Mouse (Mus musculus) heart, embryonic 12.5 days (tissue): ENCODE measurements around the gene Ccdc117. TPM values are rescaled to one million over a fixed set of nuclear protein-coding genes. Genes with fewer than 3 reads are reported as not detected.
"Not testable (repeated sequence)": the region's sequence is repeated elsewhere in the genome, so short reads cannot be mapped to it uniquely, and the experiment has no call there.

Experiments
- ATAC-seq: fragments of 200-750 bp; cut with Nextera tagmentation; 2 replicates; pipeline ENCODE4 v1.8.0; 2017; ENCODE audit warnings: moderate TSS enrichment, moderate library complexity; ENCODE audit not compliant: insufficient number of reproducible peaks, low FRiP score
- H3K27ac ChIP-seq: fragments of 300-500 bp; sonication (generic); 2 replicates; pipeline ENCODE4 v1.5.1; 2016; ENCODE audit warnings: mild to moderate bottlenecking, moderate library complexity; ENCODE audit not compliant: poor library complexity, severe bottlenecking
- H3K27me3 ChIP-seq: fragments of 300-500 bp; sonication (generic); replicated peaks from 2 replicates; pipeline ENCODE4 v1.6.1; 2016; ENCODE audit warnings: mild to moderate bottlenecking, moderate library complexity
- H3K36me3 ChIP-seq: fragments of 300-500 bp; sonication (generic); 2 replicates; pipeline ENCODE4 v1.6.1; 2016; ENCODE audit warnings: mild to moderate bottlenecking, moderate library complexity
- H3K4me1 ChIP-seq: fragments of 300-500 bp; sonication (generic); replicated peaks from 2 replicates; pipeline ENCODE4 v1.6.1; 2016; ENCODE audit warnings: mild to moderate bottlenecking
- H3K4me2 ChIP-seq: fragments of 300-500 bp; sonication (generic); 2 replicates; pipeline ENCODE4 v1.6.1; 2016; ENCODE audit warnings: mild to moderate bottlenecking, moderate library complexity
- H3K4me3 ChIP-seq: fragments of 300-500 bp; sonication (generic); 2 replicates; pipeline ENCODE4 v1.5.1; 2016; ENCODE audit warnings: mild to moderate bottlenecking
- H3K9ac ChIP-seq: fragments of 300-500 bp; sonication (generic); 2 replicates; pipeline ENCODE4 v1.6.1; 2016; ENCODE audit warnings: mild to moderate bottlenecking, moderate library complexity
- H3K9me3 ChIP-seq: fragments of 300-500 bp; sonication (generic); replicated peaks from 2 replicates; pipeline ENCODE4 v1.6.1; 2016; ENCODE audit warnings: mild to moderate bottlenecking, moderate library complexity
- WGBS: fragments of 180-500 bp; shearing (Covaris S2); methylation state at CpG from one replicate; pipeline ENCODE4 v1.1.7; 2016; 5-methylcytosine and 5-hydroxymethylcytosine counted together
- polyA plus RNA-seq: library from polyadenylated mRNA; unstranded; fragments of >200 nt; fragmentation: Nextera tagmentation; extraction: Ambion mirVana; gene quantifications from 2 replicates; pipeline ENCODE4 v1.2.1, GENCODE M21; 2016

The Ccdc117 gene
- polyA plus RNA-seq, 1 experiment from 2014 or later, result 17.9 TPM

DNA sequence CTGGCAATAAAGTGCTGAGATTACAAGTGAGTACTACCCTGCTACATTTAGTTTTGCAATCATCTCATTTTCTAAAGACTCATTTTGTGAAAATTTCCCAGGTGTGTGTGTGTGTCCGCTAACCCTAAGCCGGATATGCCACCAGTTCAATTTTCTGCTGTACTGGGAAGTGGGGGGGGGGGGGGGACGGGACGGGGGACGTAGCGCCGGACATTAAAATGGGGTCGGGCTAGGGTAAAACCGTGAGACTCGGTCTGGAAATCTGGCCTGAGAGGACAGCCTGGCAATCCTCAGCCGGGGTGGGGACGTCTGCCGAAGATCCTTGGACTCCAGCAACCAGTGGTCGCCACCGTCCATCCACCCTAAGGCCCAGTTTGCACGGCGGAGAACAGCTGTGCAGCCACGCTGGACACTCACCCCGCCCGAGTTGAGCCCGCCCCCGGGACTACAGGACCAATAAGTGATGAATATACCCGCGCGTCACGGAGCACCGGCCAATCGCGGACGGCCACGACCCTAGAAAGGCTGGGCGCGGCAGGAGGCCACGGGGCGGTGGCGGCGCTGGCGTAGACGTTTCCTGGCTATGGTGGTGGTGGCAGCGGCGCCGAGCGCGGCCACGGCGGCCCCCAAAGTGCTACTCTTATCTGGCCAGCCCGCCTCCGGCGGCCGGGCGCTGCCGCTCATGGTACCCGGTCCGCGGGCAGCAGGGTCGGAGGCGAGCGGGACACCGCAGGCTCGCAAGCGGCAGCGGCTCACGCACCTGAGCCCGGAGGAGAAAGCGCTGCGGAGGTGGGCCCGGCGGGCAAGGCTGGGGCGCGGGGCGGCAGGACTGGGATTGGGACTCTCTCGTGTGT, 21.3 kb downstream of the Ccdc117 start, which contains the start of gene Xbp1:
Gene Xbp1, plus strand, starts transcription at position 248 of the 854 bp plus-strand sequence.
- Histone ChIP-seq H3K36me3 (peaks cover 33% of the 10 kb centered on the region), H3K9ac (peak within 1 kb of the TSS; percentile 99), H3K4me1 (peaks cover 21% of the 10 kb centered on the region), H3K9me3 (no peaks in the 10 kb centered on the region), H3K4me2 (peak within 1 kb of the TSS; percentile 73), H3K4me3 (peak within 1 kb of the TSS; percentile 99), H3K27me3 (no peaks in the 10 kb centered on the region), H3K27ac (peak within 1 kb of the TSS; percentile 95)
- under 1% methylated on average over 72 of the region's 72 CpGs for WGBS
- ATAC-seq, result peak; percentile 98

DNA sequence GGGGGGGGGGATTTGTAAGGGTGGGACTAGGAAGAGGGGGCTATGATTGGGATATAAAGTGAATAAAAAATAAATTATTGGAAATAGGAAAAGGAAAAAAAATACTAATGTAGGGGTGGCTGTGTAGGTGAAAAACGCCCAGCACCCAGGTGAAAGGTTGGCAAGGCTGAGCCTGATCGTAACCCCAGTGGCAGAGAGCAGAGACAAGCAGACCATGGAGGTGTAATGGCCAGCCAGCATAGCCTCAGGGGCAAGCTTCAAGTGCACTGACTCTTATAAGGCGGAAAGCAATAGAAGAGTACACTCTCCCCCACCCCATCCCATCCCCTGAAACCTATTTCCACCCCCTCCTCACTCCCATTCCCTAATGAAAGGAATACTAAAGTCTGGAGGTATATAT, 22.3 kb downstream of the Ccdc117 start:
- H3K36me3 ChIP-seq, result peaks cover 24% of the 10 kb centered on the region
- H3K9ac ChIP-seq, result 0 out of 2 replicates have a peak overlapping the region, but pooled peaks have one; percentile 10
- H3K27me3 ChIP-seq, result no peaks in the 10 kb centered on the region
- no peak overlapping the region; the same call in none of the 2 replicates for H3K4me2 ChIP-seq
- no peak for ATAC-seq
- no peak overlapping the region; the same call in 1 of the 2 replicates for H3K27ac ChIP-seq
- H3K4me3 ChIP-seq, result no peak overlapping the region
- WGBS, result 65% methylated on average over 3 of the region's 3 CpGs
- H3K4me1 ChIP-seq, result peaks cover 18% of the 10 kb centered on the region
- H3K9me3 ChIP-seq, result no peaks in the 10 kb centered on the region

DNA sequence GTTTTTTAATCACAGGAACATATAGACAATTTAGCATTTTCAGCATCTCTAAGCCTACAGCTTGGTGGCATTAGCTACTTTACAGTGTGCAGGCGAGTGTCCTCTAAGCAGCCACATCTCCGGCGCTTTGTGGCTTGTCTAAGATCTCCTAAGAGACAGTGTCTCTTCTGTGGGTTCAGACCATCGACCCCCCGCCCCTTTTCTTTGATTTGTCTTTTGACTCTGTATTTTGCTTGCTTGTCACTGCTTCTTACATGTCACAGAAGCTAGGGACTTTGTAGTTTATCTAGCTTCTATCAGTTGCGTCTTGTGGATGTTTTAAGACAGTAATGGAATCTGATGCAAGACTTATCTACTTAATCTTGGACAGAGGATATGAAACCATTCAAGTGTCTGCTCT, 24.6 kb downstream of the Ccdc117 start:
- H3K4me2 ChIP-seq, result no peak overlapping the region
- H3K9ac ChIP-seq, result no peak overlapping the region
- ATAC-seq, result no peak
- no peaks in the 10 kb centered on the region for H3K27me3 ChIP-seq
- 66% methylated on average over 6 of the region's 6 CpGs for WGBS
- no peak overlapping the region for H3K27ac ChIP-seq
- H3K36me3 ChIP-seq, result peaks cover under 1% of the 10 kb centered on the region; the same call in 1 of the 2 replicates
- H3K4me3 ChIP-seq, result no peak overlapping the region
- no peaks in the 10 kb centered on the region for H3K9me3 ChIP-seq
- peaks cover 10% of the 10 kb centered on the region for H3K4me1 ChIP-seq

DNA sequence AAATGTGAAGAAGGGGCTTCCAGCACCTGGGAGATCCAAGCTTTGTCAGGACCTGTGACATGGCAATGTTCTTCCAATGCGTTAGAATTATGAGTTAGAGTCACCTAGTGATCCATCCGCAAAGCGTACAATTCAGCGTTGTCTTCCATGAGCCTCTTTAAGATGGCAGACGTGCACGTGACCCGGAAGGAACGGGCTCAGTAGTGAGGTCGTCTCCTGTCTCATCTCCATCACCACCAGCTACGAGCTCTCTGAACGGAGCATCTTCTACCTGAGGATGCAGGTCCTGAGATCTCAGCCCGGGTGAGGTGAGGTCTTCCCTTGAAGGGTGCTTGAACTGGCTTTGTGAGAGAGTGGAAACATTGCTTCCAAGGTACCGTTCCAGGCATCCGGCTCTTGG, 25.4 kb downstream of the Ccdc117 start:
- ATAC-seq, result no peak
- Histone ChIP-seq H3K27me3 (no peaks in the 10 kb centered on the region), H3K9me3 (no peaks in the 10 kb centered on the region), H3K4me2 (no peak overlapping the region), H3K4me3 (no peak overlapping the region), H3K36me3 (no peaks in the 10 kb centered on the region), H3K9ac (no peak overlapping the region), H3K27ac (no peak overlapping the region), H3K4me1 (peaks cover 7% of the 10 kb centered on the region)
- WGBS, result 89% methylated on average over 14 of the region's 14 CpGs

DNA sequence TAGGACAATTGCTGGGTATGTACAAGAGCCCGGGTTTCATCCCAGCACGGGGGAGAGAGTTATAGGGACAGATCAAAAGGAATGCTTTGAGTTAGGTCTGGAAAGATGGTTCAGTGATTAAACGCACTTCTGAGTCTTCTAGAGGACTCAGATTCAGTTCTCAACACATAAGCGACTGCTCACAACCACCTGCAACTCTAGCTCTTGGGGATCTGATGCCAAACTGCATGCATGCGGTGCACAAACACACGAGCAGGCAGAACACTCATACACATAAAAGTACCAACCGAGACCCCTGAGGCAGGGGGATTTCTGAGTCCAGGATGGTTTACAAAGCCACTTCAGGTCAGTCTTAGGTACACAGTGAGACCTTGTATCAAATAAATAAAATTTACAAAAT, 25.8 kb downstream of the Ccdc117 start:
- Histone ChIP-seq H3K36me3 (no peaks in the 10 kb centered on the region), H3K27me3 (no peaks in the 10 kb centered on the region), H3K4me3 (no peak overlapping the region), H3K27ac (no peak overlapping the region), H3K9ac (no peak overlapping the region), H3K9me3 (no peaks in the 10 kb centered on the region), H3K4me1 (peaks cover 7% of the 10 kb centered on the region), H3K4me2 (no peak overlapping the region)
- no peak for ATAC-seq
- WGBS, result 73% methylated on average over 7 of the region's 7 CpGs

DNA sequence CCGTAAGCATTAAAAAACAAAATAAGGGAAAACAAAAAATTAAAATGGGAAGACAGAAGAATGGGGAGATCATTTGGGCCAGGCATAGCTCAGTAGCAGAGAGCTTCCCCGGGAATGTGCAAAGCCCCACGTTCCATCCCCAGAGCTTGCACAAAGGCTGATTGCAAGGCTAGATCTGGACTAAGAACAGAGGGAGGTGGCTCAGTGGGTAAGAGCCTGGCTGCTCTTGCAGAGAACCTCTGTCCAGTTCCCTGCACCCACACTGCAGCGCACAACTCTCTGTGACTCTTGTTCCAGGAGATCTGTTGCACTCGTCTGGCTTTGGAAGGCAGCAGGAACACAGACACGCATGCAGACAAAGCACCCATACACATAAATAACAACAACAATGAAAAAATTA, 26.3 kb downstream of the Ccdc117 start:
- Histone ChIP-seq H3K4me1 (peaks cover 7% of the 10 kb centered on the region), H3K9me3 (no peaks in the 10 kb centered on the region), H3K27me3 (no peaks in the 10 kb centered on the region), H3K36me3 (no peaks in the 10 kb centered on the region), H3K27ac (no peak overlapping the region), H3K4me3 (no peak overlapping the region), H3K4me2 (no peak overlapping the region), H3K9ac (no peak overlapping the region)
- 75% methylated on average over 6 of the region's 6 CpGs for WGBS
- ATAC-seq, result no peak

DNA sequence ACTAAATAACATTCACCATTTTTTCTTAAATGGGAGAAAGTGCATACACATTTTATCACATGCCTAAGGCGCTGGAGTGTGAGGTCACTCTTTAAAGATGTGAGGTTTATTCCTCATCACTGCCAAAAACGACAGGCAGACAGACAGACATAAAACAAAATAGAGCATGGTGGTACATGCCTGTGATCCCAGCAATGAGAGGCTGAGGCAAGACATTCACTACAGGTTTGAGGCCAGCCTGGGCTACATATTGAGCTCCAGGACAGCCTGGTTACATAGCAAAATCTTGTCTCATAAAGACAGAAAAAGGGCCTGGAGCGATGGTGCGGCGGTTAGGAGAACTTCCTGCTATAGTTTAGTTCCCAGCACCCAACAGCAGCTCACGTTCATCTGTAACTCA, 26.8 kb downstream of the Ccdc117 start:
- no peak for ATAC-seq
- Histone ChIP-seq H3K9me3 (no peaks in the 10 kb centered on the region), H3K36me3 (no peaks in the 10 kb centered on the region), H3K27me3 (no peaks in the 10 kb centered on the region), H3K4me2 (no peak overlapping the region), H3K4me1 (peaks cover 9% of the 10 kb centered on the region), H3K9ac (no peak overlapping the region), H3K27ac (no peak overlapping the region), H3K4me3 (no peak overlapping the region)
- WGBS, result 66% methylated on average over 6 of the region's 6 CpGs

DNA sequence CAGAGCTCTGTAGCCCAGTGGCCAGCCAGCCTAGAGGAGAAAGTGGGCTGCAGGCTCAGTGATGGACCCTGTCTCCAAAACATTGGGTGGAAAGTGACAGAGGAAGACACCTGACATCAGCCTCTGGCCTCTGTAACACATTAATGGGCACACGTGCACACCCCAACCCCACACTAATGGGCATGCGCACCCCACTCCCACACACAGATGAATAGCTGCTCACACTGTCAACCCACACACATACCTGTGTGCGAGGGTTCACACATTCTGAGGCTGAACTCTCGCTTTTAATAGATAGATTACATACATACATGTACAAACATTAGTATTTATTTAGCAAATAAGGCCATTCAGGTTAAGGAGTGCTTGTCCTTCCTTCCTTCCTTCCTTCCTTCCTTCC, 27.9 kb downstream of the Ccdc117 start:
- H3K36me3 ChIP-seq, result no peaks in the 10 kb centered on the region
- H3K27me3 ChIP-seq, result no peaks in the 10 kb centered on the region
- peaks cover 7% of the 10 kb centered on the region for H3K4me1 ChIP-seq
- no peak for ATAC-seq
- no peak overlapping the region for H3K27ac ChIP-seq
- H3K4me2 ChIP-seq, result no peak overlapping the region
- no peak overlapping the region for H3K9ac ChIP-seq
- no peak overlapping the region for H3K4me3 ChIP-seq
- WGBS, result 77% methylated on average over 4 of the region's 4 CpGs
- H3K9me3 ChIP-seq, result no peaks in the 10 kb centered on the region

DNA sequence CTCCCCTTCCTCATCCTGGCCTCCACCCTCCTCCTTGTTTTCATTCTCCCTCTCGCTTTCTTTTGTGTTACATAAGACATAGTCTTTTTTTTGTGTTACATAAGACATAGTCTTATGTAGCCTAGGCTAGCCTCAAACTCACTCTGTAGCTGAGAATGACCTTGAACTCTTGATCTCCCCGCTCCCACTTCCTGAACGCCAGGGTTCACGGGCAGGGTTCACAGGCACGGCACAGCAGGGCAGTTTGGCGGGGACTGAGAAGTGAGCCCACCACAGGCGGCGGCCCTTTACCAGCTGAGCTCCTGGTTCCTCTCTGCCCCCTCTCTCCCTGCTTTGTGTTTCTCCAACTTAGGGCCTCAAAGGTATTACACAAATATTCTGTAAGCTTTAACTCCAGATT, 29.0 kb downstream of the Ccdc117 start:
- H3K4me3 ChIP-seq, result no peak overlapping the region

DNA sequence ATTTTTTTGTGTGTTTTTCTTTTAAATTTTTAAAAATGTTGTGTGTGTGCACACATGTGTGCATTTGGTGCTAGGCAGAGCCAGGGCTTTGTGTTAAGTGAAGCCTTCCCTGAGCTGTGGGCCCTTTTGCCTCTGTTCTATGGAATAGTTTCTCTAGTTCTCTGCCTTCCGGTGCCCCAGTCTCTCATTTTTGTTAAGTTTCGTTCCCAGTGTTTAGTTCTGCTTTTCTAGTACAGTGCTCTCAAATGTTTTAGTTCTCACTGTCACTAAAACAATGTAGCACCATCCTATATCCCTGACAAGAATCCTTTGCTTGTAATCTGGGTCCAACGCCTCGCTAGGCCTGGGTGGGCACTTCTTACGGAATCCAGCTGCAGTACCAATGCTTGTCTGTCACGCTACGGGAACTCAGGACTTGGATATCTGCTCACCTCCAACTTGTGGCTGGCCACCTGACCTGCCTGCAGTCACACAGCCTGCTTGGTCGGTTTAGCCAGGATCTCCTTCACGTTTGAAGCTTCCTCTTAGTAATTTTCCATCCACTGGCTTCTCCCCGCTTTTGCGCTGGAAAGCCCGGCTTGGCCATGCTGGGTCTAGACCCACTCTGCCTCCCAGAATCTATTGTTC, 29.8 kb downstream of the Ccdc117 start:
- H3K9me3 ChIP-seq, result no peaks in the 10 kb centered on the region
- ATAC-seq, result no peak
- no peak overlapping the region for H3K4me3 ChIP-seq
- H3K27me3 ChIP-seq, result no peaks in the 10 kb centered on the region
- H3K36me3 ChIP-seq, result no peaks in the 10 kb centered on the region
- no peak overlapping the region for H3K9ac ChIP-seq
- peaks cover 7% of the 10 kb centered on the region for H3K4me1 ChIP-seq
- H3K27ac ChIP-seq, result no peak overlapping the region
- WGBS, result 69% methylated on average over 12 of the region's 12 CpGs
- no peak overlapping the region for H3K4me2 ChIP-seq

More for the DNA sequence above, 29.0 kb downstream of the Ccdc117 start:
- H3K4me2 ChIP-seq, result no peak overlapping the region
- no peaks in the 10 kb centered on the region for H3K9me3 ChIP-seq
- no peak overlapping the region for H3K27ac ChIP-seq
- H3K9ac ChIP-seq, result no peak overlapping the region
- ATAC-seq, result no peak
- H3K36me3 ChIP-seq, result no peaks in the 10 kb centered on the region
- H3K27me3 ChIP-seq, result no peaks in the 10 kb centered on the region
- H3K4me1 ChIP-seq, result peaks cover 7% of the 10 kb centered on the region
- WGBS, result 79% methylated on average over 8 of the region's 8 CpGs

DNA sequence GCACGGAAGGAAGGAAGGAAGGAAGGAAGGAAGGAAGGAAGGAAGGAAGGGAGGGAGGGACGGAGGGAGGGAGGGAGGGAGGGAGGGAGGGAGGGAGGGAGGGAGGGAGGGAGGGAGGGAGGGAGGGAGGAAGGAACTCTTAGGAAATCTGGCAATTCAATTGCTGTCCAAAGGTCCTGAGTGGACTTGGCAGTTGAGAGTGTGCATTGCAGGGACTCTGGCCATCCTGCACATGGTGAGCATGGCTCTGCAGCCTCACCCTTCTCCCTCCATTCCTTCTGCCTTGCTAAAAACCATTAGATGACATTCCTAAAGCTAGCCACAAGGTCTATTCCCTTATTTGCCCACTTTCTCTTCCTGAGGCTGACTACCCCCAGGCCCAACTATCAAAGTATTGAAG, 31.3 kb downstream of the Ccdc117 start:
- not testable (repeated sequence) for H3K4me3 ChIP-seq, H3K9me3 ChIP-seq, H3K27ac ChIP-seq, H3K36me3 ChIP-seq, ATAC-seq, H3K9ac ChIP-seq, H3K4me1 ChIP-seq, H3K27me3 ChIP-seq, H3K4me2 ChIP-seq
- WGBS, result 67% methylated on average over 1 of the region's 2 CpGs
